Mouse (Mus musculus) lung, postnatal 0 days (tissue): Measurements from ENCODE around the gene Gpd2. TPM values are rescaled to one million over a fixed set of nuclear protein-coding genes. Genes with fewer than 3 reads are reported as not detected.
A peak's percentile ranks its signal among the peaks of the same experiment; 100 is the strongest.

Experiments used
- ATAC-seq: fragments of 200-750 bp; cut with Nextera tagmentation; 2 replicates; pipeline ENCODE4 v1.8.0; 2017; ENCODE audit warnings: moderate library complexity
- DNase-seq: peaks from one replicate; pipeline ENCODE4 v3.0.0-alpha.2; 2016; ENCODE audit warnings: low spot score
- H3K27ac ChIP-seq: fragments of 300-500 bp; sonication (generic); 2 replicates; pipeline ENCODE4 v1.5.1; 2014; ENCODE audit warnings: antibody characterized with exemption, mild to moderate bottlenecking, low read length, mixed read lengths
- H3K27me3 ChIP-seq: fragments of 300-500 bp; sonication (generic); replicated peaks from 2 replicates; pipeline ENCODE4 v1.6.1; 2014; ENCODE audit warnings: low read length, mixed read lengths; ENCODE audit not compliant: insufficient read depth
- H3K36me3 ChIP-seq: fragments of 300-500 bp; sonication (generic); 2 replicates; pipeline ENCODE4 v1.6.1; 2014; ENCODE audit warnings: low read length, mixed read lengths; ENCODE audit not compliant: insufficient read depth
- H3K4me1 ChIP-seq: fragments of 300-500 bp; sonication (generic); 2 replicates; pipeline ENCODE4 v1.6.1; 2014; ENCODE audit warnings: antibody characterized with exemption, low read depth, low read length, mixed read lengths; ENCODE audit not compliant: insufficient read depth
- H3K4me2 ChIP-seq: fragments of 300-500 bp; sonication (generic); replicated peaks from 2 replicates; pipeline ENCODE4 v1.6.1; 2014; ENCODE audit warnings: low read depth, mild to moderate bottlenecking, low read length, moderate library complexity, mixed read lengths
- H3K4me3 ChIP-seq: fragments of 300-500 bp; sonication (generic); 2 replicates; pipeline ENCODE4 v1.5.1; 2014; ENCODE audit warnings: low read depth, low read length
- H3K9ac ChIP-seq: fragments of 300-500 bp; sonication (generic); replicated peaks from 2 replicates; pipeline ENCODE4 v1.6.1; 2014; ENCODE audit warnings: low read depth, mild to moderate bottlenecking
- H3K9me3 ChIP-seq: fragments of 300-500 bp; sonication (generic); 2 replicates; pipeline ENCODE4 v1.6.1; 2016; ENCODE audit warnings: low read length, mixed read lengths
- CTCF ChIP-seq: IDR thresholded peaks from 2 replicates; pipeline ENCODE4 v1.5.1; 2016; ENCODE audit warnings: antibody characterized with exemption, mild to moderate bottlenecking
- EP300 ChIP-seq: IDR thresholded peaks from 2 replicates; pipeline ENCODE4 v1.6.1; 2016; ENCODE audit warnings: antibody characterized with exemption, mild to moderate bottlenecking, control low read depth
- WGBS: fragments of 180-500 bp; shearing (Covaris S2); extraction: QIAGEN DNeasy Blood & Tissue Kit; methylation state at CpG from one replicate; pipeline ENCODE4 v1.1.7; 2014; 5-methylcytosine and 5-hydroxymethylcytosine counted together
- polyA plus RNA-seq: library from polyadenylated mRNA; unstranded; fragments of >200 nt; fragmentation: Nextera tagmentation; extraction: Ambion mirVana; gene quantifications from 2 replicates; pipeline ENCODE4 v1.2.1, GENCODE M21; 2015

The Gpd2 gene
- polyA plus RNA-seq, 1 experiment from 2014 or later = 12.9 TPM

DNA sequence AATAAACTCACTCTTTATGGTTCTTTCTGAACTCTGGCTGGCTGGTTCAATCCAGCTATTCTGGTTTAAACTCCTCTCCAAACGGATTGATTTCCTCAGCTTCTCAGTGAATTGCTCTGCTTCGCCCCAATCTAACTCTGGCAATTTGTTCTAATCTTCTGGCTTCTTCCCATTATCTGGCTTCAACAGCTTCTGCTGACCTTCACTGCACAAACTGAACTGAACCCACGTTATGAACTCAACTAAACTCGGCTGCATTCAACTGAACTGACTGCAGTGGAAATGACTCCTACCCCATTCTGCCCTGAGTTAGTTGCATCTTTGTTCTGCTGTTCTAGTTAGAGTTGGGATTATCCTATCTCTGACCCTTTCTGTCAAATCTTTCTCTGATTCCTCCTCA is 24.1 kb upstream of the Gpd2 start:
- Histone ChIP-seq H3K27ac (no peak overlapping the region), H3K4me2 (no peak overlapping the region), H3K4me1 (no peaks in the 10 kb centered on the region), H3K27me3 (no peaks in the 10 kb centered on the region), H3K36me3 (no peaks in the 10 kb centered on the region), H3K4me3 (no peak overlapping the region), H3K9me3 (no peaks in the 10 kb centered on the region), H3K9ac (no peak overlapping the region)
- ATAC-seq (no peak), DNase-seq (no peak)
- WGBS = 85% methylated on average over 4 of the region's 4 CpGs
- no peak for TF ChIP-seq CTCF
- TF ChIP-seq EP300 = no peak

DNA sequence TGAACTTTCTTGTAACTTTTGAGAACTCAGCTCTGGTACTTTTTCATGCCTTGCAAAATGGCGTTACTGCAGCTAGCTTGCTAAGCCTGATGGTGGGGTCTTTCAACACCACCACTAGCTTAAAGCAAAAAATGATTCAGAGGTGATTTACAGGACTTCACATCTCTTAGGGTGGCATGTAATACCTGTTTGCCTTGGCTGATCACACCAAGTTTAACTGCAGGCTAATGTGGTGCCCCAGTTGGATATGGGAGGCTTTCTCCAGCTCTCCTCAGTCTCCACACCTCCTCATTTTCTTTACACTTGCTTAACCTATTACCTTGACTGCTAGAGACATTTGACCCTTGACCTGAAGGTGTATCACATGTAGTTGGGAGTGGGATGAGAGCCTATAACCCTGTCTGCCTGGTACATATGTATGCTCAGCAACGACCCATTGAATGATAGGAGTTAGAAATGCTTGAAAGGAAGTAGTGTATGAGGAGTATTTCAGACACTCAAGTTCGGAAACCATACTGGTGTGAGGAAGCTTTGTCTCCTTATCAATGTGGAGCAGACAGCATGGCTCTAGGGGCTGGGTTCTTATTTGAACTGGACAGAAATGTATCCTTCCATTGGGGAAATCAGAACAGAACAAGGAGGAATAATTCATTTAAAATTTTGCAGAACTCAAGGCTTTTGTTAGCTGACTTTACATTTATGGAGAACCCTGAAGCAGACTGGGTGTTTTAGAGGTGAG is 14.0 kb upstream of the Gpd2 start:
- Histone ChIP-seq H3K27ac (no peak overlapping the region), H3K4me1 (no peaks in the 10 kb centered on the region), H3K36me3 (no peaks in the 10 kb centered on the region), H3K9ac (no peak overlapping the region), H3K9me3 (no peaks in the 10 kb centered on the region), H3K4me3 (no peak overlapping the region), H3K27me3 (no peaks in the 10 kb centered on the region), H3K4me2 (no peak overlapping the region)
- no peak for TF ChIP-seq EP300
- TF ChIP-seq CTCF = no peak
- DNase-seq = no peak
- 65% methylated on average over 3 of the region's 3 CpGs for WGBS
- no peak for ATAC-seq

DNA sequence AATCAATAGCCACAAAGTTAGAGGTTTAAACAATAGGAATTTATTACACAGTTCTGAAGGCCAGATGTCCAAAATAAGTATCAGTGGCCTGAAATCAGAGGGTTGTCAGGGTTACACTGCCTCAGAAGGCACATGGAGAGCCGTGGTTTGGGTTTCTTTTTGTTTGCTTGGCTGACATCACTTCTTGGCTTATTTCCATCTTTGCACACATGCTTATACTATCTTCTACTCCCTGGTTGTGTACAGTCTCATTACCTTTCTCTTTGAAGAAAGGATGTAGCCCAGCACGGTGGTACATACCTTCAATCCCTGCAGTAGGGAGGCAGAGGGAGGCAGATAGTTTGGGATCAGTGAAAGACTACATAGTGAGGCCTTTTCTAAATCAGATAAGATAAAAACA is 12.2 kb upstream of the Gpd2 start:
- H3K27me3 ChIP-seq = no peaks in the 10 kb centered on the region
- no peak overlapping the region for H3K9ac ChIP-seq
- WGBS = 22% methylated on average over 2 of the region's 2 CpGs
- H3K4me3 ChIP-seq = no peak overlapping the region
- DNase-seq (no peak), ATAC-seq (peak; percentile 9; the same call in 1 of the 2 replicates)
- H3K9me3 ChIP-seq = no peaks in the 10 kb centered on the region
- no peak for TF ChIP-seq EP300
- TF ChIP-seq CTCF = no peak
- H3K4me1 ChIP-seq = no peaks in the 10 kb centered on the region
- H3K27ac ChIP-seq = no peak overlapping the region
- no peak overlapping the region for H3K4me2 ChIP-seq
- H3K36me3 ChIP-seq = no peaks in the 10 kb centered on the region

DNA sequence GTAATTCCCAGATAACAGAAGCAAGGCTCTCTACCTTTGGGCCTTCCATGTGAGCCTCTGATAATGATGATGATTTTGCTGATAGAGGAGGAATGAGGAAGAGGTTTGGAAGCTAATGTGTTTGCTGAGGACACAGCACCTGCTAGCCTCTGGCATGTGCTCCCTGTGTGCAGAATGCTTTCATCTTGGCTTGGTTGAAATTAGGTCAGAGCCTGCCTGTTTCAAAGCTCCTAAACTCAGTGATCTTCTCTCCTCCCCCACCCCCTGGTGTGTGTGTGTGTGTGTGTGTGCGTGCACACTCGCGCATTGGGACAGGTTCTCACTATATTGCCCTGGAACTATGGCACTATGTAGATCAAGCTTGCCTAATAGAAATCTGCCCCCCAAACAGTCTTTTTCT is 10.0 kb upstream of the Gpd2 start:
- Histone ChIP-seq H3K36me3 (no peaks in the 10 kb centered on the region), H3K27ac (no peak overlapping the region), H3K4me3 (no peak overlapping the region), H3K27me3 (no peaks in the 10 kb centered on the region), H3K9me3 (no peaks in the 10 kb centered on the region), H3K4me1 (no peaks in the 10 kb centered on the region), H3K4me2 (no peak overlapping the region), H3K9ac (no peak overlapping the region)
- TF ChIP-seq EP300 (no peak), CTCF (no peak)
- no peak for DNase-seq
- WGBS = 78% methylated on average over 3 of the region's 3 CpGs
- ATAC-seq = no peak

DNA sequence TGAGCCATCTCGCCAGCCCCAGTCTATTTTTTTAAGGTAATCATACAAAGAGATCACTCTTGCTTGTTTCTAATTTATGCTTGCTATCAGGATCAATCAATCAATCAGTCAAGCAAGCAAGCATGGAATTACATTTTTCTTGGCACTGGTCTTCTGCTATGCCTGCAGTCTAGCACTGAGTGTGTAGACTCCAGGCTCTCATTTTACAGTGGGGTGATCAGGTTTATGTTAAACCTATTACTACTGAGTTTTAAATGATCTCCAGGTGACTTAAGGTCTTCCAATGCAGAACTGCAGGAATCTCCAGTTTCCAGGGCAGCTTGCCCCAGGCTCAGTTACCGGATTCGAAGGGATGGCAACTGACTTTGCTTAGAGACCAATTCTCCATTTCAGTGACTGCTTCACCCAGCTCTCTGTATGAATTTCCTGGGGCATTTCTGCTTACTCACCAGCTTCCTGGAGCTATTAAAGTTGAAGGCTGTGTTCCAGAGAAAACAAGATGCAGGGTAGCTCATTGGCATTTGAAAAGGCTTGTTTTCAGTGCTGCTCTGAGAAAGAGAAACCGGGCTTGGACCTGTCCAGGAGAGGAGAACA is 7.7 kb upstream of the Gpd2 start:
- WGBS = 73% methylated on average over 4 of the region's 4 CpGs
- Histone ChIP-seq H3K4me2 (no peak overlapping the region), H3K4me3 (no peak overlapping the region), H3K9ac (no peak overlapping the region), H3K4me1 (no peaks in the 10 kb centered on the region), H3K36me3 (no peaks in the 10 kb centered on the region), H3K9me3 (no peaks in the 10 kb centered on the region), H3K27me3 (no peaks in the 10 kb centered on the region), H3K27ac (no peak overlapping the region)
- DNase-seq (no peak), ATAC-seq (no peak)
- TF ChIP-seq CTCF = no peak
- no peak for TF ChIP-seq EP300

DNA sequence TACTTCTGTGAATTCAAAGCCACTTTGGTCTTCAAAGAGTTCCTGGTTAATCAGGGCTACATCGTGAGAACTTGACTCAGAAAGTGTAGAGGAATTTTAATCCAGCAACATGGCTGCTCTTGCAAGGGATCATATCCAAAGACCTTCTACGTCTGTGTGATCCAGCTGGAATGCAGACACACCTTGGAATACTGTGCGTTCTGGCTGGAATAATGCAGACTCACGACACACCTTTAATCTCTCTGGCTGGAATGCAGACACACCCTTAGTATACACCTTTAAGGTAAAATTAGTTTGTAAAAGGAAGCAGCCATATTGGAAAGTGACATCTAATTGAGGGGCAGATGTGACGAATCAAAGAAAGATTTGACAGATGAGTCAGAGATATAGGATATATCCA is 6.0 kb upstream of the Gpd2 start:
- TF ChIP-seq CTCF (no peak), EP300 (peak; percentile 49; the same call in 1 of the 2 replicates)
- Histone ChIP-seq H3K36me3 (no peaks in the 10 kb centered on the region), H3K9ac (no peak overlapping the region), H3K4me1 (no peaks in the 10 kb centered on the region), H3K27ac (no peak overlapping the region), H3K4me2 (no peak overlapping the region), H3K27me3 (no peaks in the 10 kb centered on the region), H3K4me3 (no peak overlapping the region), H3K9me3 (no peaks in the 10 kb centered on the region)
- ATAC-seq = peak; percentile 75
- peak; percentile 31 for DNase-seq
- 55% methylated on average over 5 of the region's 5 CpGs for WGBS
